Mouse (Mus musculus): Measurements from ENCODE around the gene Cldn14. TPM values are rescaled to one million over a fixed set of nuclear protein-coding genes. Genes with fewer than 3 reads are reported as not detected.

Cldn14 gene
- polyA plus RNA-seq (2015; fragmentation: Nextera tagmentation; extraction: Ambion mirVana): not detected in 2 replicates

DNA sequence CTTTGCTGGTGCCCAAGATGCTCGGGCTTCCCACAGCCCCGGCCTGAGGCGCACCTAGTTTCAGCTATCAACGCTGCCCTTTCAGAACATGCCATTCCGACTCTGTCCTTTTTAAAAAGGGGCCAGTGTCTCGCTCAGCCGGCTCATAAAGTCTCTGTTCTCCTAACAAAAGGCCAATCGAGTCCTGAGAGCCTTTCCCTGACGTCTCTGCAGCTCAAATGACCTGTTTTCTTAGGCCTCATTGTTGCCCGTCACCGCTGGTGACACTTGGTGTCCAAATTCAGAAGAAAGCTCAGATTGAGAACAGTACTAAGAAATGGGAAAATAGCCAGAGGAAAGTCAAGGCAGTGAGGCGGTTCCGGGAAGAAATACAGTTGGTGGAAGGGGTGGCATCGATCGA, at the start of gene Cldn14:
Gene Cldn14, minus strand, starts transcription at position 101 of the 400 bp plus-strand sequence.
- Histone ChIP-seq H3K27ac (no peak within 1 kb of the TSS), H3K9me3 (no peaks in the 10 kb centered on the region), H3K4me1 (peaks cover 5% of the 10 kb centered on the region), H3K4me3 (no peak within 1 kb of the TSS), H3K27me3 (replicated peaks) (no peaks in the 10 kb centered on the region), H3K36me3 (replicated peaks) (no peaks in the 10 kb centered on the region), H3K9ac (no peak within 1 kb of the TSS), H3K4me2 (no peak within 1 kb of the TSS)
- ATAC-seq (replicated peaks): no peak
- 56% methylated on average over 15 of the region's 15 CpGs for WGBS

DNA sequence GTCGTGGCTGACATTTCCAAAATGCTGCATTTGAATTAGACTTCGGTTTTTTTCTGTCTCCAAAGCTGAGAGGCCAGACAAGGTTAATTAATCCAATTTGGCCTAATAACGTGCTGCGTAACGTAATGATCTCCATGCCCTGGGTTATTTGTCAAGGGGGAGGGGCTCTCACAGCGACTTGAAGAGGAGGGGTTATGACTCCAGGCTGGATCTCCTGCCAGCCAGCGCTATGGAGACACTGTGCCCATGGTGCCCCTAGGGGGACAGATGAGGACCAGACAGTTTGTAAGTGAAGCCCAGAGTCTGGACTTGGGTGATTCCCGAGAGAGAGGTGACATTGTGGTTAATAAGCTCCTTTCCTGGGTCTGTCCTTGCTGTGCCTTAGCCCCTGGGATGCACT, 46.9 kb upstream of the Cldn14 start:
- H3K27ac ChIP-seq: no peak overlapping the region
- 37% methylated on average over 8 of the region's 8 CpGs for WGBS

DNA sequence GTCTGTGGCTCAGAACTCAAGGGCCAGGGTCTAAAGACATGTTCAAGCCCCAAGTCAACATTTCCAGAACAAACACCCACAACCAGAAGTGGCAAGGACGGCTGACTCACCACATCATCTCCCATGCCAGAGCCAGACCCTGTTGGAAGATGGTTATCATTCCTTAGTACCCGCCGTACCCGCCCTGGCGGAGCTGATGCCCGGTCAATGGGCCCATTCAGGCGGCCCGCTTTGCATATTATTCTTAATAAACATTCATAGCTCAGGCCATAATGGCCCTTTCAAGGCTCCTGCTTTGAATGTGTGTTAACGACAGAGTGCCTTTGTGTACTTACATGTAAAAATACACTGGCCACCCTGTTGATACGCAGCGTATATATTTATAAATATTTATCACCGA, 46.5 kb upstream of the Cldn14 start:
- no peaks in the 10 kb centered on the region for H3K9me3 ChIP-seq
- no peak overlapping the region for H3K27ac ChIP-seq
- H3K4me1 ChIP-seq: 0 out of 2 replicates have a peak, but pooled peaks cover 2% of the 10 kb centered on the region
- whole genome bisulfite sequencing: 68% methylated on average over 12 of the region's 12 CpGs
- H3K9ac ChIP-seq: no peak overlapping the region
- H3K4me2 ChIP-seq: no peak overlapping the region
- H3K4me3 ChIP-seq: no peak overlapping the region
- H3K27me3 ChIP-seq (replicated peaks): no peaks in the 10 kb centered on the region
- ATAC-seq (replicated peaks): no peak
- H3K36me3 ChIP-seq (replicated peaks): no peaks in the 10 kb centered on the region

More for the DNA sequence above, 46.9 kb upstream of the Cldn14 start:
- 0 out of 2 replicates have a peak, but pooled peaks cover 2% of the 10 kb centered on the region for H3K4me1 ChIP-seq
- no peak overlapping the region for H3K4me3 ChIP-seq
- ATAC-seq (replicated peaks): no peak
- no peaks in the 10 kb centered on the region for H3K27me3 ChIP-seq (replicated peaks)
- no peak overlapping the region for H3K4me2 ChIP-seq
- no peaks in the 10 kb centered on the region for H3K9me3 ChIP-seq
- H3K36me3 ChIP-seq (replicated peaks): no peaks in the 10 kb centered on the region
- no peak overlapping the region for H3K9ac ChIP-seq

DNA sequence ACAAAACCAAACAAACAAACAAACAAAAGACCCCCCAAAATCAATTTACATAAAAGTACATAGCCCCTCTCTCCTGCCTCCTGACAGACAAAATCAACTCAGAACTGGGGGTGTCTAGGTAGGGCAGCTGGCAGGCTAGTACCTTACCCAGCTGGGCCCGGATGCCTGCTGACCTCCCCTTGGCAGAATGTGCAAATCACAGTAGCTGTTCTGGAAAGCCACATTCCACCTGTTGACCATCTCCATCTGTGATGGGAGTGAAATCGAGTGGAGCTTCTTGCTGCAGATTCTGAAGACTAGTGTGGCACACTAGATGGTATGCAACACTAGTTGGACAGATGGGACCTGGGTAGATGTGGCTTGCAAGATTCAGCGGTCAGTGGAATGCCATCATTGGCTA, 41.7 kb upstream of the Cldn14 start:
- no peaks in the 10 kb centered on the region for H3K36me3 ChIP-seq (replicated peaks)
- H3K9ac ChIP-seq: no peak overlapping the region
- H3K27ac ChIP-seq: no peak overlapping the region
- WGBS: 94% methylated on average over 3 of the region's 3 CpGs
- no peak overlapping the region for H3K4me3 ChIP-seq
- H3K4me2 ChIP-seq: no peak overlapping the region
- H3K9me3 ChIP-seq: no peaks in the 10 kb centered on the region
- H3K4me1 ChIP-seq: no peaks in the 10 kb centered on the region
- no peaks in the 10 kb centered on the region for H3K27me3 ChIP-seq (replicated peaks)
- no peak for ATAC-seq (replicated peaks)

DNA sequence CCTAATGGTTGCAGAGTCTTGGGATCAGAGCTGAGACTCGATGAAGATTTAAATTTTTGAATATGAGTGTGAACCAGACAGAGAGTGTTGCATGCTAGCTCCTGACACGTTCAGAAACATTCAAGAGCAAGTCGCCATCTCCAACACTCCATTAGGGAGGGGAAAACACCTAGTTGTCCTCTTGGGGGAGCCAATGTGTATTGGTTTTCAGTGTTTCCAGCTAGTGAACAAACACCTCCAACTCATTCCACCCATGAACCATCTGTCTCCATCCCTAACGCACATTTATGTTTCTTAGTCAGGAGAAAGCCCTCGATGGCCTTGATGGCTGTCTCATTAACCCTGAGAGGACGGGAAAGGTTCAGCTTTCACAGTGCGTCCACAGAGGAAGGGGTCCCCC, 36.4 kb upstream of the Cldn14 start:
- H3K9ac ChIP-seq: no peak overlapping the region
- no peak overlapping the region for H3K4me3 ChIP-seq
- no peak overlapping the region for H3K4me2 ChIP-seq
- no peak for ATAC-seq (replicated peaks)
- H3K36me3 ChIP-seq (replicated peaks): no peaks in the 10 kb centered on the region
- H3K27me3 ChIP-seq (replicated peaks): peaks cover 12% of the 10 kb centered on the region
- no peak overlapping the region for H3K27ac ChIP-seq
- H3K4me1 ChIP-seq: peaks cover 7% of the 10 kb centered on the region
- WGBS: 56% methylated on average over 7 of the region's 7 CpGs
- no peaks in the 10 kb centered on the region for H3K9me3 ChIP-seq

DNA sequence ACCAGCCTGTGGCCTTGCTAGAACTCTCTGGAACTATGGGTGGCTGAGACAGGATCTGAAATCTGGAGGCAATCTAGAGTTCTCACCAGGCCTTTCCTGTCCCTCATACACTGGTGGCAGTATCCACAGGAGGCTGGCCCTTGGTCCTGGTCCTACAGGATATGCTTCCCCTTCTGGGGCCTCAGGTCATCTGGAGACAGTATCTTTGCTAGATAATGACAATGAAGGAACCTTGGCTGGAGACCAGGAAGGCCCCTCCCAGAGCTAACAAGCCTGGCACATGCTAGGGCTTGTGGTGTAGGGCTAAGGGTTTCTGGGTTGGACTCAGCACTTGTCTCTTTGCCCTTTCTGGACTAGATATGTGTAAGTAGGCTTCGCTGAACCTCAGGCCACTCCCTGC, 35.2 kb upstream of the Cldn14 start:
- Histone ChIP-seq H3K36me3 (replicated peaks) (no peaks in the 10 kb centered on the region), H3K9ac (no peak overlapping the region), H3K4me2 (no peak overlapping the region), H3K4me3 (no peak overlapping the region), H3K27me3 (replicated peaks) (peaks cover 15% of the 10 kb centered on the region), H3K9me3 (no peaks in the 10 kb centered on the region), H3K27ac (no peak overlapping the region), H3K4me1 (peaks cover 7% of the 10 kb centered on the region)
- no peak for ATAC-seq (replicated peaks)
- WGBS: 100% methylated on average over 1 of the region's 1 CpGs

DNA sequence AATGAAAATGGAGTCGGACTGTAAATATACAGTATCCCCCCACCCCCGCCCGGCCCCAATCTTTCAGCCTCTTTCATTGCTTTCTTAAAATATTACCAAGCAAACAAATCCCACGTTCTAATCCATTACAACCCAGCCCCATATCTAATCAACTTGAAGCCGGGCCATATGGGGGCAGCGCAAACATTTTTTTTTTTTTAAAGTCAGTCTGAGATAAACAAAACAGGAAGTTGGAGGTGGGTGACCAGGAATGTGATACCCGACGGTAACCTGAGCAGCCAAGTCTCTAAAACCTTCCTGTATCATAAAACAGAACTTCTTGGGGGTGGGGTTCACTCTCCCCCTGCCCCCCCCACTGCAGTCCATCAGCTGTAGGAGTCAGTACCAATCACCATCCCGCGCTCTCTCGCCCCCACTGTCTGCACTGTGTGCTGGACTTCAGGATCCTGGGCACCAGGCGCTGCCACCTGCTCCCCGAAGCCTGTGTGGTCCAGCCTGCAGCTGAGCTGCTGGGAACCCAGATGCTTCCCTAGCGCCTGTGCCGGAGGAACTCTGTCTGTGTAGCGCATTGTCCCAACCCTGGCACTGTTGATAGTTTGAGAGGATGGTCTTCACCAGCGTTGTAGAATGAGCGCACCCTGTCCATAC, 32.6 kb upstream of the Cldn14 start:
- peak; percentile 37; the same call in 1 of the 2 replicates for ATAC-seq (replicated peaks)
- peak overlapping the region; percentile 16; the same call in 1 of the 2 replicates for H3K4me3 ChIP-seq
- H3K4me1 ChIP-seq: peaks cover 7% of the 10 kb centered on the region
- H3K36me3 ChIP-seq (replicated peaks): no peaks in the 10 kb centered on the region
- H3K27me3 ChIP-seq (replicated peaks): peaks cover 23% of the 10 kb centered on the region
- WGBS: 31% methylated on average over 18 of the region's 18 CpGs
- peak overlapping the region; percentile 44 for H3K4me2 ChIP-seq
- H3K27ac ChIP-seq: no peak overlapping the region
- no peaks in the 10 kb centered on the region for H3K9me3 ChIP-seq
- no peak overlapping the region for H3K9ac ChIP-seq

DNA sequence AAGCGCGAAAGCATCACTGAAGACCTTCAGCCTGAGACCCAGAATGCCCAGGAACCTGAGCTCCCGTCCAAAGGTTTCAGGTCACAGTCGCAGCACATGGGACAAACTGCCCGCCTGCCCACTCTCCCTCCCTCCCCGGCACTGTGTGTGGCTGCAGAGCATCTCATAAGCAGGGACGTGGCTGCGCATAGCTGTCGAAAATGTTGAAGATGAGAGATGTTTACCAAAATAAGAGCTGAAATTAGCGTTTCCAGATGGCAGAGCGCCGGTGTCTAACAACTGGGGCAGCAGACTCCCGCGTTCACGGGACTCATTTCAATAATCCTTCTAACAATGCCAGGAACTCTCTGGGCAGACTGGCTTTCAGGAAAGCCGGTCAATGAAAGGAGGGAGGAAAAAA, 31.8 kb upstream of the Cldn14 start:
- Histone ChIP-seq H3K9me3 (no peaks in the 10 kb centered on the region), H3K27me3 (replicated peaks) (peaks cover 23% of the 10 kb centered on the region), H3K4me3 (peak overlapping the region; percentile 16), H3K4me1 (peaks cover 7% of the 10 kb centered on the region), H3K4me2 (peak overlapping the region; percentile 44), H3K9ac (0 out of 2 replicates have a peak overlapping the region, but pooled peaks have one; percentile 10), H3K36me3 (replicated peaks) (no peaks in the 10 kb centered on the region), H3K27ac (no peak overlapping the region)
- no peak for ATAC-seq (replicated peaks)
- 8% methylated on average over 16 of the region's 16 CpGs for WGBS

DNA sequence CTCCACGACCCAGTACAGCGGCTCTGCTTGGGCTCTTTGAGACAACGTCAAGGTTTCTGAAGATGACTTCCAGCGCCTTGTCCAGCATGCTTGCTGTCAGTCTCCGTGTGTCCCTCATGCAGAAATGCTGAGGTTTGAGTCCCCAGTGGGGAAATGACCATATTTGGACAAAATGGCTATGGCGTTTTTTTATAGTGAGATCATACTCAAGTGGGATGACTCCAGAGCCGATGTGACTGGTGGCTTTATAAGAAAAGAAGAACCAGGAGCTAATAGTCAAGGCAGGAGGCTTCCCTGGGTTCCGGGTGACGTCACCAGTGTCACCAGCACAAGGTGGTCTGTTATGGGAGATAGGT, 30.3 kb upstream of the Cldn14 start:
- peaks cover 7% of the 10 kb centered on the region for H3K4me1 ChIP-seq
- WGBS: 93% methylated on average over 9 of the region's 9 CpGs
- no peak overlapping the region for H3K4me2 ChIP-seq
- no peak overlapping the region for H3K27ac ChIP-seq
- H3K27me3 ChIP-seq (replicated peaks): peaks cover 23% of the 10 kb centered on the region
- H3K9me3 ChIP-seq: no peaks in the 10 kb centered on the region
- no peak overlapping the region for H3K9ac ChIP-seq
- no peak for ATAC-seq (replicated peaks)
- no peak overlapping the region for H3K4me3 ChIP-seq
- H3K36me3 ChIP-seq (replicated peaks): no peaks in the 10 kb centered on the region

DNA sequence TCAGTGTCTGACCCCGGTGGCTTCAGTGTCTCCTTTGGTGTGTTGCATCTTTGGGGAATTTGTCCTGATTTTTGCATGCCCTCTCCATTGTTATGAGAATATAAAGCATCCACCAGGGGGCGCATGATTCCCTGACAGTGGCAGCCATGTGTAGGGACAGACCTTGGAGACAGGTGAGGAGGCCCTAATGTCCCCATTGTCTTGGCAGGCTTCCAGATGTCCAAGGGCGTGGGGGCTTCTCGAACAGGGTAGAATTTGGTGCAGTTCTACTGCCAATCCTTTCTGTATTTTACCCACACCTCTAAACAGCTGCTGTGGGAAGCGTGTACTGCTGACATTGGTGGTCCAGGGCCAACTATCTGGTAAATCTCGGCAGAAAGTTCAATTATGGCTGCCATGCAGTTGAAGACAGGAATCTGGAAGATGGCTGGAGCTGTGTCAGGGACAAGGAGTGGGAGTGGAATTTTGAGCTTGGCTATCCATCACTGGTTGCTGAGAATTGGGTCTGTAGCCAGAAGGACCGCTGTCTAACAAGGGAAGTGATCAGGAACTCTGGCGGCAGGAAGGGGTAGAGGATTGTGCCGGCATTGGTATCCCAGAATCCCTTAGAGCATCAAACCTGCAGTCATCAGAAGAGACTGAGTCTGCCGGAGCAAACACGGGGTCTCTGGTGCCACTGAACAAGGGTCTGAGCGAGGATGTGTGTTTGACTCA, 29.8 kb upstream of the Cldn14 start:
- no peak overlapping the region for H3K4me3 ChIP-seq
- no peaks in the 10 kb centered on the region for H3K9me3 ChIP-seq
- no peak overlapping the region for H3K27ac ChIP-seq
- no peak for ATAC-seq (replicated peaks)
- H3K4me2 ChIP-seq: no peak overlapping the region
- WGBS: 67% methylated on average over 12 of the region's 12 CpGs
- no peak overlapping the region for H3K9ac ChIP-seq
- H3K27me3 ChIP-seq (replicated peaks): peaks cover 23% of the 10 kb centered on the region
- H3K4me1 ChIP-seq: peaks cover 7% of the 10 kb centered on the region
- H3K36me3 ChIP-seq (replicated peaks): no peaks in the 10 kb centered on the region

DNA sequence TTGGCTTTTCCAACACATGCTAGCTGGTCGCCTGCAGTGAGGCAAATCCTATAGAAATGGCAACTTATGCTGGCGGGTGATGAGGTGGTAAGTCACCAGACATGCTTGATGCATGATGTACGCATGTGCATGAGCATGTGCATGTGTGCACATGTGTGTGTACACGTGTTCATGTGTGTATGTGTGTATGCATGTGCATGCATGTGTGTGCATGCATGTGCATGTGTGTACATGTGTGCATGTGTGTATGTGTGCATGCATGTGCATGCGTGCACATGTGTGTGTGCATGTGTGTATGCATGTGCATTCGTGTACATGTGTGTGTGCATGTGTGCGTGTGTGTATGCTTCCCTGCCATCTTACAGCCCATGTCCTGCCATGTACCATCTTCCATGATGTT, 28.6 kb upstream of the Cldn14 start:
- Histone ChIP-seq H3K9ac (no peak overlapping the region), H3K36me3 (replicated peaks) (no peaks in the 10 kb centered on the region), H3K4me3 (no peak overlapping the region), H3K27ac (no peak overlapping the region), H3K9me3 (no peaks in the 10 kb centered on the region), H3K4me2 (no peak overlapping the region), H3K4me1 (peaks cover 7% of the 10 kb centered on the region), H3K27me3 (replicated peaks) (peaks cover 17% of the 10 kb centered on the region)
- 95% methylated on average over 7 of the region's 7 CpGs for WGBS
- ATAC-seq (replicated peaks): no peak

DNA sequence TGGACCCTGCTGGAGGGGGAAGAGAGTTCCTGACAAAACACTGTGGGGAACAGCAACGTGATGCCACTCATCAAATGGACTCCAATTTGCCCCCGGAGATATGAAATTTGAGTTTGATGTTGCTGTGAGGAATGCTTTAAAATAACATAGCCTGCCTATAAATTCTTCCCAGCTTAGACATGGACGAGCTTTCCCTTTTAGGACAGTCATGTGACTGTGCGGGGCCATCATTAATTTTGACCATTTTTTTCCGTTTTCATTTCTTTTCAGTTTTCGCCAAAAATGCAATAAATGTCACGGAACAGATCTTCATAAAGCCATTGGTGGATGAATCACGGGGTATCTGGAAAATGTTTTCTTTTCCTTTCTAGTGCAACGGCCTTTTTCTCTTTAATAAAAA, 25.5 kb upstream of the Cldn14 start:
- H3K9ac ChIP-seq: no peak overlapping the region
- no peak overlapping the region for H3K4me3 ChIP-seq
- ATAC-seq (replicated peaks): no peak
- H3K27me3 ChIP-seq (replicated peaks): peaks cover 9% of the 10 kb centered on the region; the same call in 1 of the 2 replicates
- 80% methylated on average over 9 of the region's 9 CpGs for WGBS
- H3K27ac ChIP-seq: no peak overlapping the region
- no peaks in the 10 kb centered on the region for H3K4me1 ChIP-seq
- H3K9me3 ChIP-seq: no peaks in the 10 kb centered on the region
- H3K36me3 ChIP-seq (replicated peaks): no peaks in the 10 kb centered on the region
- no peak overlapping the region for H3K4me2 ChIP-seq

DNA sequence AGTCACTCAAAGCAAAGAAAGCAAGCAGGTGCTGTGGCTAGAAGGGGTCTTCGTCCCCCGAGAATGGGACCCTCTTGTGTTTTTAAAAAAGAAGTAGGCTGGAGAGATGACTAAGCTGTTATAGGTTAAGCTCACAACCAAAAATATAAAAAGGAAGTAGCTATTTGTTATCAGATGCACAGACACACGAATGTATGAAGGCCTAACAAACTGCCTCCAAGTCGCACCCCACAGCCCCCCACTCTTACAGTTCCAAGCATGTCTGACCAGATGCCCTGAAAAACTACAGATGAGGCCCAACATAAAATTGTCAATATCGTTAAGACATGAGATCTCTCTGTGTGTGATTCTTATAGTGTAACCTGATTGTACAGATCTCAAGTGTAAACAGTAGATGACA, 23.6 kb upstream of the Cldn14 start:
- Histone ChIP-seq H3K4me2 (no peak overlapping the region), H3K27me3 (replicated peaks) (no peaks in the 10 kb centered on the region), H3K9me3 (no peaks in the 10 kb centered on the region), H3K4me1 (no peaks in the 10 kb centered on the region), H3K9ac (no peak overlapping the region), H3K27ac (no peak overlapping the region), H3K4me3 (no peak overlapping the region), H3K36me3 (replicated peaks) (no peaks in the 10 kb centered on the region)
- WGBS: 92% methylated on average over 5 of the region's 5 CpGs
- no peak for ATAC-seq (replicated peaks)
